Mouse (Mus musculus) gonadal fat pad, adult 2 months (tissue): ENCODE results near the gene Cox20. TPM values are rescaled to one million over a fixed set of nuclear protein-coding genes. Genes with fewer than 3 reads are reported as not detected.

Source experiments
- DNase-seq: peaks from one replicate; pipeline ENCODE4 v3.0.0-alpha.2; 2012; ENCODE audit warnings: low read depth
- polyA plus RNA-seq: library from polyadenylated mRNA; depleted of rRNA; stranded (reverse); fragments of >200 nt; gene quantifications from 2 replicates; pipeline ENCODE4 v1.2.3, GENCODE M21; 2012; rRNA removed

Cox20 gene
- polyA plus RNA-seq, 1 experiment = 21.1 TPM

GRCm38 (mm10) chr1:178354576-178354975, 35.6 kb downstream of the Cox20 start:
- no peak for DNase-seq

DNA sequence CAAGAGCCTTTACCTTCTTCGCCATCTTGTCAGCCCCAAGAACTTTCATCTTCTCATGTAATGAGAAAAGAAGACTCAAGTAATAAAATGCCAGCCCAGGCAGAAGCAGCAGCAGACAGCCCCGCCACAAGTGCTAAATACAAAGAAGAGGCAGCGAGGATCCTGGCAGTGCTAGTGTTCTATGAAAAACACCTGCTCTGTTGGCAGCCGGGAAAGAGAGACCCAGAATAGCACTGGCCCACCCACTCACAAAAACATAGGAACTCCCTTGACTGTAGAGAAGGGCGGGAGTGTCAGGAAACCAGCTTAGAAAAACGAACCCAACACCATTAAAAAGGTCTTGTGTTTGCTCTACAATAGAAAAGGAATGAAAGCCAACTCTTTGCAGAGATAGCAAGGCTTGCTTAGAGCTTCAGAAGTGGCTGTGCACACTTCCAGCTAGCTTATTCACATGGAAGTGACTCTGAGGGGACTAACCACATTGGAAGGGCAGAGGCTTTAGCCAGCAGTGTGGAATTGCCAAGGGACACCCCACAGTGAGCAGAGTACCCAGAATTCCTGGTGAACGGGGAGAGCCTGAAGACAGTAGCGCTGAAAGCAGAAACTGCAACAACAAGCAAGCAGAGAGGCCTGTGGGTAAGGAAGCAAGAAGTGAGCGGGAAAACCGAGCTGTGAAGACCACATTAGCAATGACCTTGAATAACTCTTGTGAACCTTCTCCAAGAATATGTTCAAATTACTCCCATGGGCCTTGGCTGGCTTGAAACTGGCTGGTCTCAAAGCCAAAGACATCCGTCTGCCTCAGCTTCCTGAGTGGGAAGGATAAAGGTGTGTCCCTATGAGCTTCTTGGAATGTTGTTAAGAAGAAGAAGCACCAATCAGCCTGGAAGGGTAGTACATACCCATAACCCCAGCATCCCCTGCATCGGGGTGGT, 39.1 kb downstream of the Cox20 start:
- no peak for DNase-seq

- DNase-seq = no peak
Observed at GRCm38 (mm10) chr1:178360264-178360663, 41.3 kb downstream of the Cox20 start.

DNA sequence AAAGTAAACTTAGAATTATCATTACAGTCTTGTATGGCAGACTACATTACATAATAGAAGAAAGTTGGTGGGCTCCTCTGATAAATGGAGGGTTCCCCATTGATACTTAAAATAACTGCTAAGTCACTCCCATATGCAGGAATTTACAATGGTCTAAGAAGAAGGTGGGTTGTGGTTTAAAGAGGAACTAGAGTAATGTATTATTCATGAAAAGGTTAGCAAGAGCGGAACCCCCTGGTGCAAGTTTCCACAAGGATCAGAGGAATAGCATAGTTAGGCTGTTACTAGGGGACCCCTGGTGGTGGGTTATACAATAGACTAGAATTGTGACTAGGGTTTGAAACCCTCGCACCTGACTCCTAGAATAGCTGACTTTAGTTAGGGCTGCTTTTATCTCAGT, 41.8 kb downstream of the Cox20 start:
- no peak for DNase-seq

DNA sequence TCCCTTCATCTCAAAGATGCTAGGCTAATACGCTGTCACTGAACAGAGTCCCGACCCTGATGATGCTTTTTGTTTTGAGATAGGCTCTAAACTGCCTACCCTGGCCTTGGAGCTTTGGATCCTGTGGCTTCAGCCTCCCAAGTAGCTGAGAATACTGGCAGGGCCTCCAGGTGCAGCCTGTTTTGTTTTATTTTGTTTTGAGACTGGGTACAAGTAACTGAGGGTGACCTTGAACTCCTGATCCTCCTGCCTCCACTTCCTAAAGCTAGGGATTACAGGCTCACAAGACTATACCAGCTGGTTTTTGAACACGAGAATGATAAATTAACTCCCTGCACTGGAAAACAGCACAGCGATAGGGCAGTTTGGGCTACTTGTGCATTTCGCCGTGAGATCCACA, 46.2 kb downstream of the Cox20 start:
- DNase-seq = no peak

- no peak for DNase-seq
Observed at GRCm38 (mm10) chr1:178368121-178368520, 49.2 kb downstream of the Cox20 start.

DNA sequence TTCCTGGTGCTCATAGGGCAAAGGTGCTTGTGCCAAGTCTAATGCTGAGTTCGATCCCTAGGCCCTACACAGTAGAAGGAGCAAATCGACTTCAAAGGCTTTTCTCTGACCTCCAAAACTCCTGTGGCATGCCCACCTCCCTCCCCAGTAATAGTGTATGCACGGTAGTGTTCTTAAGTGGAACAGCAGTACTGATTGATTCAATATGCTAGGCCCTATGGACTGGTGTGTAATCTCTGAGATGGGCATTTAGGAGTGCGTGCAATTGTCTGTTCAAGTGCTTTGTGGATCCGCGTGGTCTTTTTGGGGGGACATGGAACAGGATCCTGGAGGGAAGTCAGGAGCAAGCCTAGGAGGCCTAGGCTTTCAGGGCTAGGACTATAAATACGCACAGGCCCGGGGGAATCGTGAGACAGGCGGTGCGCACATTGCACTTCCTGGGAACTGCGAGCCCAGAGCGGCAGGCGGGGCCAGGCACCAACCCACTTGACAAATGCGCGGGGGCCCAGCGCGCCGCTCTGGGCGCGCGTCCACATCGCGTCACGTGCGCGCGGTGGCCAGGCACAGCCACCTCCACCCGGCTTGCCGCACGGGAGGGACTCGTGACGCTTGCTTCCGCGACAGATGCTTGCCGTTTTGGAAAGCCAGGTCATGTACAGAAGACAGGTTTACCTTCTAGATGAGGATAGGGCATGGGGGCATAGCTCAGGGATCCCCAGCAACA, 49.8 kb downstream of the Cox20 start:
- DNase-seq = peak; percentile 49

GRCm38 (mm10) chr1:178369272-178369651, 50.3 kb downstream of the Cox20 start:
- peak; percentile 54 for DNase-seq

Other genes starting within 250 kb of the Cox20 start
- gene Desi2, start 131.7 kb upstream of the Cox20 start, polyA plus RNA-seq = 8.7 and 8.9 TPM in 2 replicates
- 41.0 and 73.9 TPM in 2 replicates for gene Hnrnpu, start 18.7 kb downstream of the Cox20 start, polyA plus RNA-seq
- 0.89 and 1.4 TPM in 2 replicates for gene Efcab2, start 87.0 kb downstream of the Cox20 start, polyA plus RNA-seq
- 0.85 and 1.2 TPM in 2 replicates for gene Kif26b, start 210.0 kb downstream of the Cox20 start, polyA plus RNA-seq